Mouse (Mus musculus): Measurements from ENCODE around the gene Atp9a. TPM values are rescaled to one million over a fixed set of nuclear protein-coding genes. Genes with fewer than 3 reads are reported as not detected.
A peak's percentile ranks its signal among the peaks of the same experiment; 100 is the strongest.

Gene Atp9a
- polyA plus RNA-seq, 1 experiment from 2014 or later: 177 TPM

DNA sequence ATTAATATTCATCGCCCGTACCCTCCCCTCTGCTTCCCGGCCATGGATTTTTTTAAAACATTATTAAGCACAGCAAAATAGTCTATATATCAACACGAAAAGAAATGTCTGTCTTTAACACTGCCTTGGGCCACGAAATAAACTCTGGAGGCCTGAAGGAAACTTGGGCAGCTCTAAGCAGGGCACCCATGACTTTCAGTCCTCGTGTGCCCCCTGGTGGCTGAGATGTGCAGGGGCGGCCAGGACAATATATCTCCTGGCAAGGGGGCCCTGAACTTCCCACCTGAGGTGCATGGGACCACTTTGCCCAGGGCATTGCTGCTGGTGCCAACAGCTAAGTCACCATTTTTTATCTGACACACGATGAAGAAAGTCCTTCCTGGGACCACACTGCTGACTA, 113.4 kb downstream of the Atp9a start:
- no peak overlapping the region for H3K4me2 ChIP-seq
- H3K27ac ChIP-seq (replicated peaks): no peak overlapping the region
- WGBS: 23% methylated on average over 8 of the region's 8 CpGs
- peaks cover 5% of the 10 kb centered on the region for H3K36me3 ChIP-seq
- peak; percentile 64 for ATAC-seq (ENCODE audit: low FRiP score, low read depth)
- no peak overlapping the region for H3K4me3 ChIP-seq
- H3K27me3 ChIP-seq: no peaks in the 10 kb centered on the region
- H3K4me1 ChIP-seq (replicated peaks): peaks cover 25% of the 10 kb centered on the region
- H3K9me3 ChIP-seq: no peaks in the 10 kb centered on the region
- no peak overlapping the region for H3K9ac ChIP-seq

DNA sequence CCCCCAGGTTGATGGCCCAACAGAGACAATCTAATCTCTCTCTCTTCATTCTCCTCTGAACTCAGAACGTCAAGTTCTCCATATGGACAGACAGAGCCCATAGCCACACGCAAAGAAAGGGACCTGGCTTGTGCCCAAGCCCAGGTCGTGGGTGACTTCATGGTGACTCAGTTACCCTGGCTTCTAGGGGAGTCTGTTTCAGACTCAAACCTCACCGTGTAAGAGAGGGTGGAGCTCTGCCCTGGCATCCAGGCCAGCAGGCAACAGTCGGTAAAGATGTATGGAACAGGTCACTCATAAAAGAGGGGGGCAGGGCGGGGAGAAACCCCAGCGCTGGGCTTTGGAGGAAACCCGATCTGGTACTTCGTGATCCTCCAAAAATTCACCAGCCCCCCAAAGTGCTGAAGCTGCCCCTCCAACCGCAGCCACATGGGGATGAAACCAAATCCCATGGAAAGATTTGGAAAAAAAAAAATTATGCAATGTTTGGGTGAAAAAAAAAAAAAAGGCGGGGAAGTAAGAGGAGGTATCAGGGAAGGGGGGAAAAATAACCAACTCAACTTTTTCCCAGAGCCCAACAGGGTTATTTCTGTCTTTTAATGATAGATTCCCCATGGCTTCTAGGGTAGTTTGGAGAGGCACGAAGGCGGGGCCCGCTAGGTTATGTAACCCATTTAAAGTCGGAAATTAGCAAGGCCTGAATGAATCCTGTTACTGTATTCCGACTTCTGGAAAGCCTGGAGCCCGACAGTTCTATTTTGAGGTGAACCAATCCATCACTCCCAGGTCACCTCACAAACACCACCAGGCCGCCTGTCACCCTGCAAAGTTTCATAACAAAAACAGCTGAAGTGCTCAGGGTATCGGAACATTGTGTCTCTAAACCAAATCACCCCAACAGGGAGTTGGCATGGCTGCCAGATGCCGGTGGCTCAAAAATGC, 114.1 kb downstream of the Atp9a start:
- Histone ChIP-seq H3K4me1 (replicated peaks) (peaks cover 25% of the 10 kb centered on the region), H3K27me3 (no peaks in the 10 kb centered on the region), H3K4me3 (no peak overlapping the region), H3K4me2 (no peak overlapping the region), H3K27ac (replicated peaks) (no peak overlapping the region), H3K9me3 (no peaks in the 10 kb centered on the region), H3K36me3 (peaks cover 5% of the 10 kb centered on the region), H3K9ac (no peak overlapping the region)
- no peak for ATAC-seq (ENCODE audit: low FRiP score, low read depth)
- 61% methylated on average over 20 of the region's 20 CpGs for WGBS

DNA sequence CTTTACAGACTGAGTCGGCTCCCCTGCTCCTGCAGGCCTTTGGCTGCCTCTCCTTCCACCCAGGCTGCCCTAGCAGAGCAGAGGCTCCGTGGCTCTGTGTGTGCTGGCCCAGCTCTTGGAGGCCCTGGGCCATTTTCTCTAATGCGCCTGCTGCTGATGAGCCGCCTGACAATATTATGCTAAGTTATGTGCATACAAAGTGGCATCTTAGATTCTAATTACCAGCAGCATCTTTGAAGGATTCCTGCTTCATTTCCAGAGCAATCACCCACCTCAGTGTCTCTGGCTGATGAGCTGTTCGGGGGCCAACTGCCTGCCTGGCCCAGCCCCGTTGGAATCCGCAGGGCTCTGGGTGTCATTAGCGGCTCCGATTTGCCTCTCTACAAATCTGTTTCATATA, 115.8 kb downstream of the Atp9a start:
- no peak overlapping the region for H3K4me3 ChIP-seq

DNA sequence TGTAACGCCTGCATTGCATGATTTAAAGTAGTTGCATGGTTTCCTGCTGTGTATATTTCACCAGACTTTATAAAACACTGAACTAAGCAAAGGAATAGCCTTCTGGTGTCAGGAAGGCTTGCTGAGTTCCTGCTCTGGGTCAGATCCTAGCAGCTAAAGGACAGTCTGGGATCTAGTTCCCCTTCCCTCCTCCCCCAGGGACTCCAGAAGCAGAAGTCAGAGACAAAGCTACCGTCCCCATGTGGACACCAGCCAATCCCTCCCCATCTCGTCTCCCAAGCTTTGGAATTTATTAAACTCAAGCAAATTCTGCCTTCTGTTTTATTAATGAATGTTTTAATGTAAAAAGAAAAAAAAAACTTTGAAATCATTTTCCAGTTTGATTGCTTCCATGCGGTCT, 117.1 kb downstream of the Atp9a start:
- Histone ChIP-seq H3K27me3 (no peaks in the 10 kb centered on the region), H3K9ac (no peak overlapping the region), H3K36me3 (no peaks in the 10 kb centered on the region), H3K27ac (replicated peaks) (no peak overlapping the region), H3K4me3 (no peak overlapping the region), H3K4me2 (no peak overlapping the region), H3K4me1 (replicated peaks) (peaks cover 25% of the 10 kb centered on the region), H3K9me3 (no peaks in the 10 kb centered on the region)
- WGBS: 71% methylated on average over 4 of the region's 4 CpGs
- ATAC-seq (ENCODE audit: low FRiP score, low read depth): no peak

More for the DNA sequence above, 115.8 kb downstream of the Atp9a start:
- no peaks in the 10 kb centered on the region for H3K36me3 ChIP-seq
- peak overlapping the region; percentile 76 for H3K27ac ChIP-seq (replicated peaks)
- H3K27me3 ChIP-seq: no peaks in the 10 kb centered on the region
- H3K4me1 ChIP-seq (replicated peaks): peaks cover 25% of the 10 kb centered on the region
- H3K4me2 ChIP-seq: no peak overlapping the region
- peak; percentile 60 for ATAC-seq (ENCODE audit: low FRiP score, low read depth)
- H3K9me3 ChIP-seq: no peaks in the 10 kb centered on the region
- peak overlapping the region; percentile 27; the same call in 1 of the 2 replicates for H3K9ac ChIP-seq
- WGBS: 18% methylated on average over 9 of the region's 9 CpGs

DNA sequence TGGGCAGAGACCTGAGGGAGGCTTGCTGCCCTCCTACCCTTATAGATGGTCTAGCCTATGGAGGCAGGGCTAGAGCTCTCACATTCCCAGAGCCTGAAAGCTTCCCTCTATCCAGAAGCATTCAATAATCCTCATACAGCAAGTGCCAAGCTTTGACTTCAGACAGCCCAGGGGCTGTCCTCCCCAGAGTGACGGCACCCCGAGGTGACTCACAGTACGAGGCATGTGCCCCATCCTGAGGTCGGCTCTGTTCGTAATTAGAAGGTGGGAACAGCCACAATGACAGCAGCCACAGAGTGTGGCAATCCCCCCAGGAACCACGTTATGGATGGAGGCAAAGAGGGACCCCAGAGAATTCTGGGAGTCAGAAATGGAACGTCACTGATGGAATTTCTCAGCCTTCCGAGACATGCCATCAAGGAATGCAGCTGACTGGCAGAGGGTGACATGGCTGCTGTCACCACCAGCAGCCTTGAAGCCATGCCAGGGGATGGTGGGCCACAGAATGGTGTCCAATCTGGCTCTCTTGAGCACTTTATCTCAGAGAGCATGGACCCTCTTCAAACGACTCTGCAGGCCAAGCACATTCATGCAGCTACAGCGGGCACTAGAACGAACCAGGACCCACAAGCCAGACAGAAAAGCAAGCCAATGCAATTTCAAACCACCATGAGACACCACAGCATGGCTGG, 121.0 kb downstream of the Atp9a start:
- H3K4me2 ChIP-seq: no peak overlapping the region
- no peak overlapping the region for H3K27ac ChIP-seq (replicated peaks)
- no peaks in the 10 kb centered on the region for H3K27me3 ChIP-seq
- peaks cover 9% of the 10 kb centered on the region for H3K4me1 ChIP-seq (replicated peaks)
- no peak overlapping the region for H3K4me3 ChIP-seq
- H3K9ac ChIP-seq: no peak overlapping the region
- no peaks in the 10 kb centered on the region for H3K36me3 ChIP-seq
- ATAC-seq (ENCODE audit: low FRiP score, low read depth): no peak
- 75% methylated on average over 11 of the region's 11 CpGs for WGBS
- no peaks in the 10 kb centered on the region for H3K9me3 ChIP-seq

DNA sequence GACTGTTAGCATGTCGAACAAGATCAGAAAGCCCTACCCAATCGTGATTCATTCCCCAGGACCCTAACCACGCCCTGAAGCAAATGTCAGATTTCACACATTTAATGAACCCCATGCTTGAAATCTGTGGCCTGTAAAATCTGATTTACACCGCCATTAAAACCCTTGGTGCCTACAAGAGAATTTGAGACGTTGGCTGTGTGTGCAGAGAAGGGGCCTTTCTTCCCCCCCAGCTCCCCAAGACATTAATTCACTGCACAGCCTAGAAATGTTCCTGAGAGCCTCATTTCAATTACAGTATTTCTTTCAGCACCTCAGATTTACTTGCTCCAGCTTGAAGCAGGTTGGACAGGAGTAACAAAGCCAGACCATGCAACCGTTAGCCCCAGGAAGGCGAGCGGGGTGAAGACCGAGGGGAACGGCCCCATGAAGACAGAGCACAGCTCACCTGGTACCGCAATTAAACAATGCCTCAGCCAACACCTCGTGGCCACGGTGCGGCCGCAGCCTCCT, 123.9 kb downstream of the Atp9a start:
- no peak overlapping the region for H3K9ac ChIP-seq
- no peak overlapping the region for H3K4me3 ChIP-seq
- no peaks in the 10 kb centered on the region for H3K36me3 ChIP-seq
- H3K4me2 ChIP-seq: no peak overlapping the region
- no peak overlapping the region for H3K27ac ChIP-seq (replicated peaks)
- no peak for ATAC-seq (ENCODE audit: low FRiP score, low read depth)
- peaks cover 10% of the 10 kb centered on the region; the same call in 1 of the 2 replicates for H3K4me1 ChIP-seq (replicated peaks)
- no peaks in the 10 kb centered on the region for H3K27me3 ChIP-seq
- H3K9me3 ChIP-seq: no peaks in the 10 kb centered on the region
- 74% methylated on average over 15 of the region's 15 CpGs for WGBS

DNA sequence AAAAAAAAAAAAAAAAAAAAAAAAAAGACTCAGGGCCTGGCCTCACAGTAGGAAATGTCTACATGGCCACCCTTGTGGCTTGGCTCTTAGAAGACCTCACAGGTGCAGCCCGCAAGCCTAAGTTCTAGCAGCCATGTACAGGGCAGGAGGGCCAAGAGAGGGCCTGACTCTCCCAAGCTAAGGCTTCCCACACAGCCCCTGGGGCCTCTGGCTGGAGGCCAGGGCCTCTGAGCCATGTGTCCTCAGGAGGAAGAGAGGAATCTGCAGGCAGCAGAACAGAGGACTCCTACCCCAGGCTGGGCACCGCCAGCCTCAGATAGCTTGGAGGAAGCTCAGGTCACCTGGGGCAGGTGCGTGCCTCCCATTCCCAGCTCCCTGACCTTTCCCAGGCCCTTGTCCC, 127.0 kb downstream of the Atp9a start:
- H3K36me3 ChIP-seq: no peaks in the 10 kb centered on the region
- no peak overlapping the region for H3K27ac ChIP-seq (replicated peaks)
- H3K9ac ChIP-seq: no peak overlapping the region
- peaks cover 12% of the 10 kb centered on the region; the same call in 1 of the 2 replicates for H3K4me1 ChIP-seq (replicated peaks)
- ATAC-seq (ENCODE audit: low FRiP score, low read depth): no peak
- H3K9me3 ChIP-seq: no peaks in the 10 kb centered on the region
- no peak overlapping the region for H3K4me2 ChIP-seq
- H3K27me3 ChIP-seq: no peaks in the 10 kb centered on the region
- 86% methylated on average over 3 of the region's 3 CpGs for WGBS
- no peak overlapping the region for H3K4me3 ChIP-seq

DNA sequence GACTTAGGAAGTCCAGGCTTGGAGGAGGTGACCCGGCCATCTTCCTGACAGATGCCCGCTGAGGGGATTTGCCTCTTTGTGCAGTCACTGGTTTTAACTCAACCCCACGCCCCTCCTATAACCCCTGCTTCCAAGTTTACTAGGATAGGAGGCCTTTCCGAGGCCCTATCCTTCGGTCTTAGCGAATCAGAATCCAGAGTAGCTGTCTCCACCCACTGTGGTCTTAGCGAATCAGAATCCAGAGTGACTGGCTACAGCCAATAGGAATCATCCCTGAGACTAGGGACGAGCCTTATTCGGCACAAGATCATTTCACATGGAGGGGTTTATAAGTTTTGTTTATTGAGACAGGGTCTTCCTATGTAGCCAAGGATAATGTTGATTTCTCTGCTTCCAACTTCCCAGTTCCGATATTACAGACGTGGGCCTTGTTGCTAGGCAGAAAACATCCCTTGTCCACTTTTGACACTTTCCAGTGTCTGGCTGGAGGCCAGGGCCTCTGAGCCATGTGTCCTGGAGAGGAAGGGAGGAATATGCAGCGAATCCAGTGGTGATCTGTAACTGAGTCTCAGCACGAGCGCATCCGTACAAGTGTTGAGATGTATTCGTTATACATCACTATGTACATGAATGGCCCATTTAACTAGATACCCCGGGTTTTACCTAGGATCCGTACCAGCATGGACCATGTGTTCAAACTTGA, 127.9 kb downstream of the Atp9a start:
- Histone ChIP-seq H3K4me1 (replicated peaks) (peaks cover 18% of the 10 kb centered on the region; the same call in 1 of the 2 replicates), H3K27me3 (no peaks in the 10 kb centered on the region), H3K9me3 (no peaks in the 10 kb centered on the region), H3K27ac (replicated peaks) (no peak overlapping the region), H3K4me3 (no peak overlapping the region), H3K9ac (no peak overlapping the region), H3K4me2 (no peak overlapping the region), H3K36me3 (no peaks in the 10 kb centered on the region)
- WGBS: 74% methylated on average over 18 of the region's 18 CpGs
- no peak for ATAC-seq (ENCODE audit: low FRiP score, low read depth)

DNA sequence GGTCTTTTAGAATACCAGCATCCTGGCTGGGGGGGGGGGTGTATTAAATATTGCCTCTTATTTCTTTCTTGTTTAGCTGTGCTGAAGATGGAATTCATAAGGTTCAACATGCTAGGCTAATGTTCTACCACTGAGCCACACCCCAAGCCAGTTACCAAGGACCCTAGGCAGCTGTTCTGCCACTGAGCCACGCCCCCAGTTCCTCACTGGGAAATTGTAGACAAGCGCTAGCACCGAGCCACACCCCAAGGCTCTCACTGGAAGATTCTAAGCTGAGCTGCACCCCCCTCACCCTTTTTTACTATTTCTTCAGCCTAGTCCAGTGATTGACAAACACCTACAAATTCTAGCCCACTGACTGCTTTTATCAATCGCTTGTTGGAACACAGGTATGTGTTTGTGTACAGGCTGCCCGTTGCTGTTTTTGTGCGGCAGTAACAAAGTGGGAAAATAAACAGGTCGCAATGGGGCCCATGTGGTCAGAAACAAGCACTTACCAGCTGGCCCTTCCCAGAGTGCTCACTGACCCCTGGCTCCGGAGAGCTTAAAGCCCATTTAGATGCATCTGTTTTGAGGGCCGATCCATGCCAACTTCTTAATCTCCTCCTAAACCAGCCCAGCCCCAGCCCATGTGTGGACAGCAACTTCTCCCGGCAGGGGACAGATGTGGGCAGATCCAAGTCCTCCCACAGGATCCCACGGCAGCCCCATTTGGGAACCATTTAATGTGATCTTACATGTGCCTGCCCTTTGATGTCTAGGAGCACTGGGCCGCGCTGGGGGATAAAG, 128.9 kb downstream of the Atp9a start:
- Histone ChIP-seq H3K9ac (no peak overlapping the region), H3K4me1 (replicated peaks) (peaks cover 18% of the 10 kb centered on the region; the same call in 1 of the 2 replicates), H3K4me2 (no peak overlapping the region), H3K36me3 (no peaks in the 10 kb centered on the region), H3K9me3 (no peaks in the 10 kb centered on the region), H3K4me3 (no peak overlapping the region), H3K27ac (replicated peaks) (no peak overlapping the region), H3K27me3 (no peaks in the 10 kb centered on the region)
- ATAC-seq (ENCODE audit: low FRiP score, low read depth): no peak
- WGBS: 64% methylated on average over 13 of the region's 13 CpGs

DNA sequence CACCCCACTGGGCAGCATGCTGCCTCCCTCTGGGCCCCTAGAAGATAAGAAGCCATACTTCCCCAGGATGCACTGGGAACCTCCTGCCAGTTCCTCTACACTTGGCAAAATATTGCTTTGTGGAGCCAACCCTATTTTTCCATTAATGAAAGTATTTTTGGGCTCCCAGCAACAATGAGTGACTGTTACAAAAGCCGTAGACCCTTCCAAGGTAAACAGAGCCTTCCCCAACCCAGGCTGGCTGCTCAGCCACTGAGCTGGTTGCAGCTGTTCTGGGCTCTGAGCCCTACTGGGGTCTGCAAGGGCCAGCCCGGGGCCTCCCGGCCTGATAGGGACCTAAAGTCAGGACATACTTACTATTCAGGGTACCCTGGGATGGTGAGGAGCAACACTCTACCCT, 131.3 kb downstream of the Atp9a start:
- no peaks in the 10 kb centered on the region for H3K9me3 ChIP-seq
- WGBS: 80% methylated on average over 3 of the region's 3 CpGs
- H3K9ac ChIP-seq: no peak overlapping the region
- H3K36me3 ChIP-seq: no peaks in the 10 kb centered on the region
- H3K4me3 ChIP-seq: no peak overlapping the region
- no peak for ATAC-seq (ENCODE audit: low FRiP score, low read depth)
- H3K4me1 ChIP-seq (replicated peaks): peaks cover 20% of the 10 kb centered on the region; the same call in 1 of the 2 replicates
- no peak overlapping the region for H3K4me2 ChIP-seq
- no peak overlapping the region for H3K27ac ChIP-seq (replicated peaks)
- no peaks in the 10 kb centered on the region for H3K27me3 ChIP-seq

DNA sequence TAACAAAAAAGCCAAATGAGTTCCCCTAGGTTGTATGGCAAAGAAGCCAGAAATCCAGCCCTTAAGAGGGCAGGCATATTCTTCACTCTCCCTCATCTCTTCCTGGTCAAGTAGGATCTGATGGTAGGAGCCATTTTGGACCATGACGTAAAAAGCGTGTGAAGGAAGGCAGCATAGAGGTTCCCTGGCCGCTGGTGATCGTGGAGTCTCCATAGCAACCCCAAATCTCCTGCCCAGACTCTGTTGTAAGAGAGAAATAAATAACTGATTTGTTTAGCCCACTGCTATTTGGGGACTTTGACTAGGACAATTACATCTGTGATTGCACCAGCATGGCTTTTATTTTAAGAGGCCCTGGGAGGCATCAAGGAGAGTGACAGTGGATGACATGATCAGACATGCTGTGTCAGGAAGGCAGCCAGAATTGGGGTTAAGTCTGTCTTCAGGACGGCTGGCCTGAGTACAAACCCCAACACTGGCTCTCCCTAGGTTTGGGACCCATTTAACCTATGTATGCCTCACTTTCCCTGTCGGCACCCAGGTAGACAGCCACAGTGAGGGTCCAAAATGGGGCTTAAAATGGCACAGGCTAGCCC, 132.5 kb downstream of the Atp9a start:
- H3K4me3 ChIP-seq: no peak overlapping the region
- H3K27me3 ChIP-seq: no peaks in the 10 kb centered on the region
- H3K4me1 ChIP-seq (replicated peaks): peaks cover 14% of the 10 kb centered on the region; the same call in 1 of the 2 replicates
- H3K4me2 ChIP-seq: no peak overlapping the region
- 37% methylated on average over 6 of the region's 6 CpGs for WGBS
- no peaks in the 10 kb centered on the region for H3K36me3 ChIP-seq
- no peak for ATAC-seq (ENCODE audit: low FRiP score, low read depth)
- H3K27ac ChIP-seq (replicated peaks): no peak overlapping the region; the same call in 1 of the 2 replicates
- no peaks in the 10 kb centered on the region for H3K9me3 ChIP-seq
- no peak overlapping the region for H3K9ac ChIP-seq
